ENCODE assay signal across 9 mouse cellular contexts in the genomic region with DNA sequence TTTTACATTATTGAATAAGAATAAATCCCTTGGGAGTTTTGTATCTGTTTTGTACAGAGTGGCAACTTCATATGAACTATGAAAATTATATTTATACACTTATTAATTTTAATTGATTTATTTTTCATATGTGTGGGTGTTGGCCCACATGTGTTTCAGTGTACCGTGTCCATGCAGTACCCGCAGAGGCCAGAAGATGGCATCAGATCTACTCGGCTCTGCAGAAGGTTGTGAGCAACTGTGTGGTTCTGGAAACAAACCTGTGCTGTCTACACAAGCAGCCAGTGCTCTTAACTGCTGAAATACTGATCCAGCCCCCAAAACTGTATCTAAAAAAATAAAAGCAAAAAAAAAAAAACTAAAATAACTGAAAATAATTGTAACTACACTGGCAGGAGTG. TPM values are rescaled to one million over a fixed set of nuclear protein-coding genes. Genes with fewer than 3 reads are reported as not detected.
DNase-seq lines count a peak whose midpoint lies in the region; ATAC-seq lines count a peak whose summit lies in the region.
"Had no signal": no experiment of that assay in that cellular context is flagged by ENCODE, and none has a peak within 500 bp of the region (broad histone marks: within the 10 kb centered on the region; RNA-seq: fewer than 3 reads in every experiment).

No protein-coding gene starts in this region.

- H3K9me3 ChIP-seq in forebrain, embryonic 10.5 days: no peaks in the 10 kb centered on the region
- no peaks in the 10 kb centered on the region for H3K9me3 ChIP-seq in forebrain, embryonic 12.5 days
- H3K9me3 ChIP-seq in midbrain, embryonic 11.5 days (ENCODE audit: control insufficient read depth, low read length): no peaks in the 10 kb centered on the region
- H3K9me3 ChIP-seq: lung, embryonic 15.5 days had no signal

- H3K4me2 ChIP-seq in forebrain, embryonic 12.5 days: no peak overlapping the region
- no peak overlapping the region for H3K4me2 ChIP-seq in midbrain, embryonic 11.5 days
- H3K4me2 ChIP-seq: lung, embryonic 15.5 days had no signal

- H3K4me3 ChIP-seq in forebrain, embryonic 10.5 days: no peak overlapping the region
- H3K4me3 ChIP-seq in forebrain, embryonic 12.5 days (replicated peaks): no peak overlapping the region
- H3K4me3 ChIP-seq in midbrain, embryonic 11.5 days (ENCODE audit: low read depth, low read length): no peak overlapping the region
- H3K4me3 ChIP-seq: lung, embryonic 15.5 days had no signal

- no peak overlapping the region for H3K27ac ChIP-seq in forebrain, embryonic 10.5 days
- no peak overlapping the region for H3K27ac ChIP-seq in forebrain, embryonic 12.5 days
- H3K27ac ChIP-seq in midbrain, embryonic 11.5 days (ENCODE audit: low read depth, low read length): no peak overlapping the region
- H3K27ac ChIP-seq: lung, embryonic 15.5 days had no signal

- 12% methylated on average over 3 of the region's 3 CpGs for WGBS in forebrain, embryonic 10.5 days
- WGBS in forebrain, embryonic 12.5 days: 2% methylated on average over 3 of the region's 3 CpGs
- WGBS in midbrain, embryonic 11.5 days: 18% methylated on average over 3 of the region's 3 CpGs

- ATAC-seq in forebrain, embryonic 12.5 days (ENCODE audit: low FRiP score): no peak
- peak; percentile 79 for ATAC-seq in common myeloid progenitor, adult 5-6 weeks (replicated peaks; ENCODE audit: low read depth, poor library complexity, severe bottlenecking)
- ATAC-seq in granulocyte monocyte progenitor cell, adult 5-6 weeks (replicated peaks; ENCODE audit: poor library complexity, severe bottlenecking): peak; percentile 82
- ATAC-seq in midbrain, embryonic 11.5 days (ENCODE audit: low FRiP score): no peak

- H3K27me3 ChIP-seq in forebrain, embryonic 10.5 days (ENCODE audit: poor library complexity, severe bottlenecking): no peaks in the 10 kb centered on the region
- no peaks in the 10 kb centered on the region for H3K27me3 ChIP-seq in forebrain, embryonic 12.5 days
- no peaks in the 10 kb centered on the region for H3K27me3 ChIP-seq in midbrain, embryonic 11.5 days (ENCODE audit: control insufficient read depth, insufficient read depth, low read length)
- H3K27me3 ChIP-seq: lung, embryonic 15.5 days had no signal

- no peaks in the 10 kb centered on the region for H3K36me3 ChIP-seq in forebrain, embryonic 10.5 days (replicated peaks)
- H3K36me3 ChIP-seq in forebrain, embryonic 12.5 days (replicated peaks): no peaks in the 10 kb centered on the region
- H3K36me3 ChIP-seq in midbrain, embryonic 11.5 days (ENCODE audit: control insufficient read depth, insufficient read depth, low read length): no peaks in the 10 kb centered on the region
- H3K36me3 ChIP-seq: lung, embryonic 15.5 days had no signal

- H3K9ac ChIP-seq in forebrain, embryonic 12.5 days: no peak overlapping the region
- H3K9ac ChIP-seq in midbrain, embryonic 11.5 days (ENCODE audit: low read length): no peak overlapping the region
- H3K9ac ChIP-seq: lung, embryonic 15.5 days had no signal

- peak; percentile 39 for DNase-seq in forebrain, embryonic 10.5 days (ENCODE audit: extremely low spot score, low spot score)
- peak; percentile 24 for DNase-seq in R1 (ENCODE audit: low read depth, low spot score)
- DNase-seq in left cerebral cortex, adult 11 months (ENCODE audit: low spot score): peak; percentile 22
- DNase-seq in midbrain, embryonic 11.5 days (ENCODE audit: low spot score, missing footprints): peak; percentile 90
- peak; percentile 8 to 14 for DNase-seq in spleen, postnatal 36 days (ENCODE audit: low spot score in 2 of 2)

- H3K4me1 ChIP-seq in forebrain, embryonic 10.5 days: no peaks in the 10 kb centered on the region
- H3K4me1 ChIP-seq in forebrain, embryonic 12.5 days: no peaks in the 10 kb centered on the region
- H3K4me1 ChIP-seq in midbrain, embryonic 11.5 days (ENCODE audit: control insufficient read depth, insufficient read depth, low read length): no peaks in the 10 kb centered on the region
- H3K4me1 ChIP-seq: lung, embryonic 15.5 days had no signal

RNA-seq across cellular contexts. Expression of a gene that starts 6.7 kb away (rescaled TPM):
- not detected in 2 replicates for polyA plus RNA-seq in forebrain, embryonic 10.5 days (2016; fragmentation: Nextera tagmentation; extraction: Ambion mirVana)
- polyA plus RNA-seq in forebrain, embryonic 12.5 days (2016; fragmentation: Nextera tagmentation; extraction: Ambion mirVana): not detected in 2 replicates
- not detected in 2 replicates for total RNA-seq in common myeloid progenitor, adult 5-6 weeks (2017)
- not detected in 2 replicates for total RNA-seq in granulocyte monocyte progenitor cell, adult 5-6 weeks (2014; fragmentation: Nextera tagmentation)
- not detected in 2 replicates for total RNA-seq in granulocyte monocyte progenitor cell, adult 5-6 weeks (2017)
- not detected in 2 replicates for polyA plus RNA-seq in midbrain, embryonic 11.5 days (2014; fragmentation: Nextera tagmentation; extraction: Ambion mirVana)
- polyA plus RNA-seq: lung, embryonic 15.5 days had no signal

RNA-seq across cellular contexts. Expression of a gene that starts 18.1 kb away (rescaled TPM):
- not detected in 2 replicates for polyA plus RNA-seq in forebrain, embryonic 10.5 days (2016; fragmentation: Nextera tagmentation; extraction: Ambion mirVana)
- polyA plus RNA-seq in forebrain, embryonic 12.5 days (2016; fragmentation: Nextera tagmentation; extraction: Ambion mirVana): 0.18 and 0.19 TPM in 2 replicates
- total RNA-seq in common myeloid progenitor, adult 5-6 weeks (2017): not detected in 2 replicates
- not detected in 2 replicates for total RNA-seq in granulocyte monocyte progenitor cell, adult 5-6 weeks (2014; fragmentation: Nextera tagmentation)
- not detected in 2 replicates for total RNA-seq in granulocyte monocyte progenitor cell, adult 5-6 weeks (2017)
- polyA plus RNA-seq in midbrain, embryonic 11.5 days (2014; fragmentation: Nextera tagmentation; extraction: Ambion mirVana): not detected in 2 replicates

Comparison
In these comparisons a context has a peak if more than half of its experiments do, and no peak if none do; other contexts are left out.
1. DNase-seq: peak in every context shown above with its lines; median percentile 90 in midbrain, embryonic 11.5 days; 39 in forebrain, embryonic 10.5 days; 24 in R1; 22 in left cerebral cortex, adult 11 months; 11 in spleen, postnatal 36 days.
2. ATAC-seq: peak in common myeloid progenitor, adult 5-6 weeks (single experiment) and granulocyte monocyte progenitor cell, adult 5-6 weeks (single experiment); none in forebrain, embryonic 12.5 days (single experiment) and midbrain, embryonic 11.5 days (single experiment).